Mouse (Mus musculus) forebrain, embryonic 10.5 days (tissue): ENCODE measurements around the gene Slc5a10. TPM values are rescaled to one million over a fixed set of nuclear protein-coding genes. Genes with fewer than 3 reads are reported as not detected.

Experiments
- DNase-seq: peaks from one replicate; pipeline ENCODE4 v3.0.0-alpha.2; 2017; ENCODE audit warnings: low spot score; ENCODE audit errors: extremely low spot score
- H3K27ac ChIP-seq: fragments of 300-500 bp; sonication (generic); 2 replicates; pipeline ENCODE4 v1.5.1; 2016; ENCODE audit warnings: mild to moderate bottlenecking
- H3K27me3 ChIP-seq: fragments of 300-500 bp; sonication (generic); 2 replicates; pipeline ENCODE4 v1.6.1; 2016; ENCODE audit warnings: mild to moderate bottlenecking; ENCODE audit not compliant: poor library complexity, severe bottlenecking
- H3K36me3 ChIP-seq: fragments of 300-500 bp; sonication (generic); replicated peaks from 2 replicates; pipeline ENCODE4 v1.6.1; 2016; ENCODE audit warnings: mild to moderate bottlenecking, moderate library complexity
- H3K4me1 ChIP-seq: fragments of 300-500 bp; sonication (generic); 2 replicates; pipeline ENCODE4 v1.6.1; 2016
- H3K4me3 ChIP-seq: fragments of 300-500 bp; sonication (generic); 2 replicates; pipeline ENCODE4 v1.5.1; 2016; ENCODE audit warnings: mild to moderate bottlenecking, moderate library complexity
- H3K9me3 ChIP-seq: fragments of 300-500 bp; sonication (generic); 2 replicates; pipeline ENCODE4 v1.6.1; 2016; ENCODE audit warnings: mild to moderate bottlenecking, moderate library complexity
- WGBS: fragments of 180-500 bp; shearing (Covaris S2); methylation state at CpG from one replicate; pipeline ENCODE4 v1.1.7; 2016; 5-methylcytosine and 5-hydroxymethylcytosine counted together
- polyA plus RNA-seq: library from polyadenylated mRNA; unstranded; fragments of >200 nt; fragmentation: Nextera tagmentation; extraction: Ambion mirVana; gene quantifications from 2 replicates; pipeline ENCODE4 v1.2.1, GENCODE M21; 2016

Gene Slc5a10
- polyA plus RNA-seq, 1 experiment from 2014 or later = 0.07 TPM

- peak; percentile 85 for DNase-seq
- Histone ChIP-seq H3K4me1 (peaks cover 53% of the 10 kb centered on the region), H3K9me3 (no peaks in the 10 kb centered on the region), H3K27ac (peak overlapping the region; percentile 75), H3K27me3 (peaks cover 67% of the 10 kb centered on the region), H3K4me3 (peak overlapping the region; percentile 24; the same call in 1 of the 2 replicates), H3K36me3 (no peaks in the 10 kb centered on the region)
- 1% methylated on average over 8 of the region's 8 CpGs for WGBS
These were observed 45.8 kb downstream of the Slc5a10 start for GRCm38 (mm10) chr11:61674839-61675159.

DNA sequence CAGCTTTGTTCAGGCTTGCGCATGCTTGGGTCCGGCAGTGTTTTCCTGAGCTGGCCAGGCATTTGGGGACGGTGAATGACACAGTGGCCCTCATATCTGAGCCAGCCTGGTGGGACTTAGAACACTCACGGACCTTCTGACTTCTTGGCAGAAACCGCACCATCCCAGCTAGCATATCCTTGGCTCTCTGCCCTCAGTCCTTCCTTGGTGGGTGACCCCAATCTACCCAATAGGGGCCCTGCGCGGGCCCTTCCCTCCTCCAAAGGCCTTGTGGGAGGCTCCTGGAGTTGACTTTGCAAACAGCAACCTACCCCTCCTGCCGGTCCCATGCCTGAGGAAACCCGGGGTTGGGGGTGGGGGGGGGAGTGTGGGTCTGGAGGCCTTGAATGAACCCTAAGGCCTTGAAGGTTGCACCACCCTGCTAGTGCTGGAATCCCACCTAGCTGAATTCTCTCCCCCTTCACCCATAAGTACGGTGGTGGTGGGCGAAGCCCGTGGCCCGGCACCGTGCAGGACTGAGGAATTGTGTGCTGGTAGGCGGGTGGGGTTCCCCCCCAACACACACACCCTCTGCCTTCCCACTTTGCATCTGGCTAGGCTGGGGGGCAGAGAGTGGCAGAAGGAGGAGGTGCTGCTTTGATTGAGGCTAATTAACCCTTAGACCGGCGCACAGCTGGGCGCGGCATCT, 46.3 kb downstream of the Slc5a10 start:
- Histone ChIP-seq H3K36me3 (no peaks in the 10 kb centered on the region), H3K4me1 (peaks cover 53% of the 10 kb centered on the region), H3K4me3 (peak overlapping the region; percentile 24; the same call in 1 of the 2 replicates), H3K27me3 (peaks cover 69% of the 10 kb centered on the region), H3K27ac (peak overlapping the region; percentile 75), H3K9me3 (no peaks in the 10 kb centered on the region)
- DNase-seq = no peak
- 27% methylated on average over 19 of the region's 19 CpGs for WGBS

GRCm38 (mm10) chr11:61673686-61674085, 46.9 kb downstream of the Slc5a10 start:
- no peak for DNase-seq
- H3K4me3 ChIP-seq = no peak overlapping the region
- peak overlapping the region; percentile 75; the same call in 1 of the 2 replicates for H3K27ac ChIP-seq
- no peaks in the 10 kb centered on the region for H3K9me3 ChIP-seq
- WGBS = 24% methylated on average over 8 of the region's 8 CpGs
- H3K4me1 ChIP-seq = peaks cover 48% of the 10 kb centered on the region
- no peaks in the 10 kb centered on the region for H3K36me3 ChIP-seq
- peaks cover 64% of the 10 kb centered on the region for H3K27me3 ChIP-seq

GRCm38 (mm10) chr11:61671781-61672383, 48.7 kb downstream of the Slc5a10 start:
- H3K4me1 ChIP-seq = peaks cover 47% of the 10 kb centered on the region
- H3K27ac ChIP-seq = peak overlapping the region; percentile 35; the same call in 1 of the 2 replicates
- no peaks in the 10 kb centered on the region for H3K36me3 ChIP-seq
- WGBS = 58% methylated on average over 19 of the region's 19 CpGs
- DNase-seq = no peak
- H3K27me3 ChIP-seq = peaks cover 56% of the 10 kb centered on the region
- H3K4me3 ChIP-seq = no peak overlapping the region
- H3K9me3 ChIP-seq = no peaks in the 10 kb centered on the region

- WGBS = 85% methylated on average over 14 of the region's 14 CpGs
- Histone ChIP-seq H3K4me3 (no peak overlapping the region), H3K9me3 (no peaks in the 10 kb centered on the region), H3K27me3 (peaks cover 41% of the 10 kb centered on the region), H3K27ac (no peak overlapping the region), H3K36me3 (no peaks in the 10 kb centered on the region), H3K4me1 (peaks cover 27% of the 10 kb centered on the region)
- DNase-seq = no peak
These were observed 50.8 kb downstream of the Slc5a10 start for GRCm38 (mm10) chr11:61669492-61670490.

DNA sequence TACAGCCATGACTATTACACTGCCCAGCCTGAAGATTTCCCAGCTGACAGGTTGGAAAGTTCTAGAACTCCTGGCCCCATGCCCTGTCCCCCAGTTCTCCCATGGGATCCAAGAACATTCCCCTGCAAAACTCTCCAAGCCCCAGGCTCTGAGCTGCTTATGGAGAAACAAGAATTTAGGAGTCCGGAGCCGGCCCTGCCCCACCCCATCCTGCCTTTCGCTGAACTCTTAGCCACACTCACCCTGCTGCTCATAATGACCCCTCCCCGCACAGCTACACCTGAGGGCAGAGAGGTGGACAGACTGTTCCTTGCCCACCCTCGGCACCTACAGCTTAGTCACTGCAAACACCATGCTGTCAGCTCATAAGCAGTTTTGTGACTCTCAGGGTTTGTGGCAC, 52.8 kb downstream of the Slc5a10 start:
- 83% methylated on average over 5 of the region's 5 CpGs for WGBS
- Histone ChIP-seq H3K36me3 (no peaks in the 10 kb centered on the region), H3K4me1 (peaks cover 12% of the 10 kb centered on the region)

DNA sequence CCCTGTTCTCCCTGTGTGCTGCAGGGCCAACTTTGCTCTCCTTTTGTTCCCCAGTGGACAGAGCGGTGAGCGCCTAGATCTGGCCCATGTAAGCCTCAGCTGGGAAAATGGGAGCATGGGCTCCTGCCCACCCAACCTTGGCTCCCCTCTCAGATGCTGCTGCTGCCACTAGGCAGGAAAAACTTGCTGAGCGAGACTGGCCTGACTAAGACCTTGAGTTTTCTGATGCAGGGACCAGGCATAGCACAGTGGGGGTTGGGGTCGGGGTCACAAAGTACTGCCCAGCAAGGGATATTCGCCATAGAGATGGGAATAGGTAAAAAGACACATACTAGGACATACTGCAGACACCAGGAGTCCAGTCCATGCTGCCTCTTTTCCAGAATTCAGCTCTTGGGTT, 53.4 kb downstream of the Slc5a10 start:
- no peak overlapping the region for H3K27ac ChIP-seq
- no peak for DNase-seq
- no peak overlapping the region for H3K4me3 ChIP-seq
- no peaks in the 10 kb centered on the region for H3K36me3 ChIP-seq
- H3K4me1 ChIP-seq = peaks cover 12% of the 10 kb centered on the region
- H3K27me3 ChIP-seq = peaks cover 19% of the 10 kb centered on the region
- H3K9me3 ChIP-seq = no peaks in the 10 kb centered on the region
- 70% methylated on average over 5 of the region's 5 CpGs for WGBS

More for the DNA sequence above, 52.8 kb downstream of the Slc5a10 start:
- peaks cover 24% of the 10 kb centered on the region for H3K27me3 ChIP-seq
- DNase-seq = no peak
- no peak overlapping the region for H3K4me3 ChIP-seq
- no peaks in the 10 kb centered on the region for H3K9me3 ChIP-seq
- no peak overlapping the region for H3K27ac ChIP-seq

- Histone ChIP-seq H3K4me3 (no peak overlapping the region), H3K4me1 (peaks cover 3% of the 10 kb centered on the region), H3K36me3 (no peaks in the 10 kb centered on the region), H3K27me3 (peaks cover 8% of the 10 kb centered on the region), H3K9me3 (no peaks in the 10 kb centered on the region), H3K27ac (no peak overlapping the region)
- WGBS = 59% methylated on average over 7 of the region's 7 CpGs
- no peak for DNase-seq
These were observed 54.4 kb downstream of the Slc5a10 start for GRCm38 (mm10) chr11:61665991-61666799.

GRCm38 (mm10) chr11:61665401-61665800, 55.2 kb downstream of the Slc5a10 start:
- Histone ChIP-seq H3K4me1 (no peaks in the 10 kb centered on the region; the same call in 1 of the 2 replicates), H3K36me3 (no peaks in the 10 kb centered on the region), H3K4me3 (no peak overlapping the region), H3K9me3 (no peaks in the 10 kb centered on the region), H3K27me3 (0 out of 2 replicates have a peak, but pooled peaks cover 5% of the 10 kb centered on the region), H3K27ac (no peak overlapping the region)
- no peak for DNase-seq
- WGBS = 87% methylated on average over 4 of the region's 4 CpGs

- Histone ChIP-seq H3K4me1 (no peaks in the 10 kb centered on the region; the same call in 1 of the 2 replicates), H3K36me3 (no peaks in the 10 kb centered on the region), H3K4me3 (no peak overlapping the region), H3K27me3 (no peaks in the 10 kb centered on the region), H3K27ac (no peak overlapping the region), H3K9me3 (no peaks in the 10 kb centered on the region)
- WGBS = 90% methylated on average over 5 of the region's 5 CpGs
- DNase-seq = no peak
These were observed 58.4 kb downstream of the Slc5a10 start for GRCm38 (mm10) chr11:61662189-61662588.

DNA sequence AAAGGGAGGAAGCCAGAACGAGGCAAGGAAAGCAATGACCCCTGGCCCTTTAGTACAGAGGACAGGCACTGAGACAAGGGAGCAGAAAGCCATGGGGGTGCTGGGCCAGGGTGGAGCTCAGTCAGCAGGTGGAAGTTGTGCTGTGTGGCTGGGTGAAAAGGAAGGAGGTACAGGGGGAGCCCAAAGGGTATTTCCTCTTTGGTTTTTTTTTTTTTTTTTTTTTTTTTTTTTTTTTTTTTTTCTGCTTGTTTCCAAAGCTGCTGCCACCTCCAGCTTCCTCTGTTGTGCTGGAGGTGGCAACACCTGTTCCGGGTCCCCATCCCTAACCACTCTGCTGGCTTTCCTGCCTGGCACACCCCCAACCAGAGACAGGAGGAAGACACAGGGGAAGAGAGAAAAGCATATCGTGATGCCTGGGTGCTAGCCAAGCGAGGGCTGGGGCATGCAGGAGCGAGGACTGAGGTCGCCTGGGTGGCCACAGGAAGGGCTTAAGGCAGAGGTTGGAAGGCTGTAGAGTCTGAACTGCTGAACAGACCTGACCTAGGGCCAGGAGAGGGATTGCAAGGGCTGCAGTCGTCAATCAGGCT, 59.7 kb downstream of the Slc5a10 start:
- no peak overlapping the region for H3K4me3 ChIP-seq
- H3K27ac ChIP-seq = no peak overlapping the region
- H3K27me3 ChIP-seq = no peaks in the 10 kb centered on the region
- DNase-seq = no peak
- no peaks in the 10 kb centered on the region for H3K9me3 ChIP-seq
- 78% methylated on average over 7 of the region's 7 CpGs for WGBS
- H3K36me3 ChIP-seq = no peaks in the 10 kb centered on the region
- H3K4me1 ChIP-seq = no peaks in the 10 kb centered on the region

DNA sequence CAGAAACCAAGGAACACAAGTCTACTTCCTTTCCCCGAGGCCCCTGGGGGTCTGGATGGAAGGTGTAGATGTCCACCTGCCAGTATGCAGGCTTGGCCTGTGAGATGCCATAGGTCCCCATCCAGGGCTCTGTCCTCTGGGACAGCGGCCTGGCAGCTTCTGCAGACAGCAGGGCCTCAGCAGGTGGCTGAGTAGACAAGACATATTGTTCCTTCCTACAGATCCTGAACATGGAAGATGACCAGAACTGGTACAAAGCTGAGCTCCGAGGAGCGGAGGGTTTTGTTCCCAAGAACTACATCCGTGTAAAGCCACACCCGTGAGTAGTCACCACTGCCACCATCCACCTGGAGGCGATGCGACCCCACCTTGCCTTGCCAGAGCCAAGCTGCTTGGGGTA, 60.6 kb downstream of the Slc5a10 start:
- Histone ChIP-seq H3K9me3 (no peaks in the 10 kb centered on the region), H3K4me1 (no peaks in the 10 kb centered on the region), H3K36me3 (no peaks in the 10 kb centered on the region), H3K27me3 (no peaks in the 10 kb centered on the region), H3K4me3 (no peak overlapping the region), H3K27ac (no peak overlapping the region)
- WGBS = 91% methylated on average over 8 of the region's 8 CpGs
- no peak for DNase-seq
